Comparison of ENCODE assay signal across 10 mouse cellular contexts in the genomic region with DNA sequence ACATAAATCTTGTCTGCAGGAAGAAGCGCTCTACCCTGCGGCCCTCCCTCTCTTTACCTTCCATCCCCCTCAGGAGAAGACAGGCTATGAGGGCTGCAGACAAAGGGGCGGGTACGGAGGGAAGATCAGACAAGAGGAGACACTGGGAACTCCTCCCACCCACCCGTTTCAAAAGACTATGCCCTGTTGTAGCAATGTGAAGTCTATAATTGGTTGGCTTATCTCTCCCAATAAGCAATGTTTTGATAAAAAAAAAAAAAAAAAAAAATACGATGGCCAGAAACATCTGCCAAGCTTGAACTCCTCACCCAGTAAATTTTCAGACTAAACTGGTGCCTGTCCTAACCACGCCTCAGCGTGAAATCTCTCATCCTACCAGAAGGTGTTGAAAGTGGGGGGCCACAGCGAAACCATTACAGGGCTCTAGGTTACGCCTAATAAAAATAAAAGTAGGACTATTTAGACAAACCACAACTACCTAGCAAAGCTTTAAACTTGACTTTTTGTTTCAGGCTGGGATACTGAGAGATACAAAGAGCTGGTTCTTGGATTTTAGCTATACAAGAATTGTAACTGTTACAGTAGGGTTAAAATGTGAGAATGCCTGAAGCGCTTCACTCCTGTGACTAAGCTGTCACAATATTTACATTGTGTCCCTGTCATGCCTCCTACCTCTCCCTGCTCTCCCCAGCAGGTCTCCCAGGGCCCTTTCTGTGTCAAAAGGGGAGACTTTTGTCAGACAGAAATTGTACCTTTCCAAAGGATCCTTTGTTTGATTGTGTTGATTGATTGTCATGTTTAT.
DNase-seq lines count a peak whose midpoint lies in the region; ATAC-seq and TF ChIP-seq lines count a peak whose summit lies in the region.
"Had no signal": no experiment of that assay in that cellular context is flagged by ENCODE, and none has a peak within 500 bp of the region (broad histone marks: within the 10 kb centered on the region; RNA-seq: fewer than 3 reads in every experiment).

No protein-coding gene starts in this region.

- peak; percentile 63; the same call in 1 of the 2 replicates for ATAC-seq in kidney, embryonic 14.5 days (ENCODE audit: low FRiP score, low TSS enrichment)
- peak; percentile 77 for ATAC-seq in forebrain, embryonic 15.5 days (replicated peaks)
- peak; percentile 62 for ATAC-seq in midbrain, embryonic 13.5 days
- ATAC-seq in liver, postnatal 0 days = no peak

- H3K4me1 ChIP-seq in kidney, embryonic 14.5 days (ENCODE audit: control insufficient read depth, insufficient read depth, low read length) = peaks cover 10% of the 10 kb centered on the region
- peaks cover 43% of the 10 kb centered on the region for H3K4me1 ChIP-seq in forebrain, embryonic 15.5 days
- H3K4me1 ChIP-seq in midbrain, embryonic 13.5 days (replicated peaks) = peaks cover 42% of the 10 kb centered on the region
- H3K4me1 ChIP-seq in liver, postnatal 0 days (ENCODE audit: insufficient read depth) = no peaks in the 10 kb centered on the region; the same call in 1 of the 2 replicates

- peak overlapping the region; percentile 12 for H3K4me2 ChIP-seq in kidney, embryonic 14.5 days (replicated peaks; ENCODE audit: low read depth, low read length)
- H3K4me2 ChIP-seq in forebrain, embryonic 15.5 days (replicated peaks) = peak overlapping the region; percentile 35
- peak overlapping the region; percentile 45 for H3K4me2 ChIP-seq in midbrain, embryonic 13.5 days (replicated peaks)
- no peak overlapping the region for H3K4me2 ChIP-seq in liver, postnatal 0 days (ENCODE audit: low read depth, low read length)

- no peaks in the 10 kb centered on the region for H3K36me3 ChIP-seq in kidney, embryonic 14.5 days (ENCODE audit: control insufficient read depth, insufficient read depth, low read length)
- no peaks in the 10 kb centered on the region for H3K36me3 ChIP-seq in forebrain, embryonic 15.5 days
- H3K36me3 ChIP-seq in midbrain, embryonic 13.5 days = no peaks in the 10 kb centered on the region
- H3K36me3 ChIP-seq in liver, postnatal 0 days (replicated peaks; ENCODE audit: insufficient read depth, low read length) = no peaks in the 10 kb centered on the region

- DNase-seq in kidney, postnatal 10 days = no peak
- peak; percentile 55 for DNase-seq in embryo, embryonic 9.5 days (ENCODE audit: extremely low spot score)
- DNase-seq in cerebellum, adult 9-10 months = no peak
- no peak for DNase-seq in liver, postnatal 0 days
- no peak for DNase-seq in adrenal gland, postnatal 36 days
- DNase-seq: heart, adult 18-20 months had no signal

- H3K27ac ChIP-seq in kidney, embryonic 14.5 days (ENCODE audit: low read depth, low read length) = no peak overlapping the region
- H3K27ac ChIP-seq in forebrain, embryonic 15.5 days (replicated peaks) = peak overlapping the region; percentile 90
- peak overlapping the region; percentile 63 for H3K27ac ChIP-seq in midbrain, embryonic 13.5 days
- no peak overlapping the region for H3K27ac ChIP-seq in liver, postnatal 0 days (ENCODE audit: low read depth)
- H3K27ac ChIP-seq: liver, embryonic 14.5 days had no signal

- no peaks in the 10 kb centered on the region for H3K27me3 ChIP-seq in kidney, embryonic 14.5 days (ENCODE audit: control insufficient read depth, insufficient read depth, low read length)
- H3K27me3 ChIP-seq in forebrain, embryonic 15.5 days = no peaks in the 10 kb centered on the region
- peaks cover 5% of the 10 kb centered on the region for H3K27me3 ChIP-seq in midbrain, embryonic 13.5 days
- H3K27me3 ChIP-seq in liver, postnatal 0 days (ENCODE audit: insufficient read depth, low read length) = no peaks in the 10 kb centered on the region

- H3K4me3 ChIP-seq in kidney, embryonic 14.5 days (ENCODE audit: low read length) = no peak overlapping the region
- 0 out of 2 replicates have a peak overlapping the region, but pooled peaks have one; percentile 1 for H3K4me3 ChIP-seq in forebrain, embryonic 15.5 days
- peak overlapping the region; percentile 12; the same call in 1 of the 2 replicates for H3K4me3 ChIP-seq in midbrain, embryonic 13.5 days (replicated peaks)
- H3K4me3 ChIP-seq in liver, postnatal 0 days (ENCODE audit: low read depth, low read length) = no peak overlapping the region

- no peaks in the 10 kb centered on the region for H3K9me3 ChIP-seq in kidney, embryonic 14.5 days (ENCODE audit: control insufficient read depth, low read length)
- H3K9me3 ChIP-seq in forebrain, embryonic 15.5 days = no peaks in the 10 kb centered on the region
- H3K9me3 ChIP-seq in midbrain, embryonic 13.5 days = no peaks in the 10 kb centered on the region
- H3K9me3 ChIP-seq in liver, postnatal 0 days (ENCODE audit: low read length) = no peaks in the 10 kb centered on the region

- TF ChIP-seq CTCF in liver, postnatal 0 days (IDR thresholded peaks at IDR 0.05; ENCODE audit: low read depth) = no peak

- no peak overlapping the region for H3K9ac ChIP-seq in kidney, embryonic 14.5 days (ENCODE audit: low read depth, low read length)
- H3K9ac ChIP-seq in forebrain, embryonic 15.5 days (replicated peaks) = no peak overlapping the region
- no peak overlapping the region for H3K9ac ChIP-seq in midbrain, embryonic 13.5 days (replicated peaks)
- no peak overlapping the region for H3K9ac ChIP-seq in liver, postnatal 0 days (replicated peaks)
- H3K9ac ChIP-seq: liver, embryonic 14.5 days had no signal

- no peak for TF ChIP-seq EP300 in liver, postnatal 0 days (IDR thresholded peaks at IDR 0.05; ENCODE audit: low read depth)

- WGBS in kidney, embryonic 14.5 days = 9% methylated on average over 11 of the region's 11 CpGs
- WGBS in forebrain, embryonic 15.5 days = 3% methylated on average over 11 of the region's 11 CpGs
- WGBS in midbrain, embryonic 13.5 days = 11% methylated on average over 11 of the region's 11 CpGs
- 27% methylated on average over 11 of the region's 11 CpGs for WGBS in liver, postnatal 0 days (ENCODE audit: insufficient replicate concordance)

Comparison
In these comparisons a context has a peak if more than half of its experiments do, and no peak if none do; other contexts are left out.
1. H3K27ac ChIP-seq: peak in forebrain, embryonic 15.5 days (single experiment) and midbrain, embryonic 13.5 days (single experiment); none in kidney, embryonic 14.5 days (single experiment) and liver, postnatal 0 days (single experiment).
2. H3K4me3 ChIP-seq: peak in forebrain, embryonic 15.5 days (single experiment) and midbrain, embryonic 13.5 days (single experiment); none in kidney, embryonic 14.5 days (single experiment) and liver, postnatal 0 days (single experiment).